Mouse (Mus musculus) embryonic fibroblast, embryonic 13.5 days (primary cell): Measurements from ENCODE around the gene Slc2a8.

Experiments used
- CTCF ChIP-seq: IDR thresholded peaks from 2 replicates; pipeline ENCODE4 v1.5.1; 2011; ENCODE audit warnings: mild to moderate bottlenecking, control low read depth, low read length, moderate library complexity, borderline replicate concordance; ENCODE audit not compliant: insufficient read depth
- POLR2A ChIP-seq: IDR thresholded peaks from 2 replicates; pipeline ENCODE4 v1.6.1; 2011; ENCODE audit warnings: low read depth, mild to moderate bottlenecking, control low read depth, low read length, moderate library complexity

- TF ChIP-seq CTCF (no peak), POLR2A (0 out of 2 replicates have a peak, but pooled peaks have one; percentile 6)
Observed at GRCm38 (mm10) chr2:32962875-32963220, 19.0 kb downstream of the Slc2a8 start.
